Mouse (Mus musculus) MEL (cell line): Measurements from ENCODE around the gene Spns1. TPM values are rescaled to one million over a fixed set of nuclear protein-coding genes. Genes with fewer than 3 reads are reported as not detected.

Source experiments
- DNase-seq: peaks from one replicate; pipeline ENCODE4 v3.0.0; 2011; ENCODE audit warnings: low read depth, low spot score
- H3K27ac ChIP-seq: 2 replicates; pipeline ENCODE4 v1.5.1; 2012; ENCODE audit warnings: low read depth, mild to moderate bottlenecking, control low read depth, low read length, moderate library complexity; ENCODE audit not compliant: control insufficient read depth
- H3K27me3 ChIP-seq, 2 experiments: fragments of 150-350 bp in 1 of 2; sonication (generic) in 1 of 2; 2 replicates each; pipeline ENCODE4 v1.6.1; 2012; ENCODE audit warnings: low read length in 2 of 2, mild to moderate bottlenecking in 2 of 2, improper control_type of control experiment in 1 of 2, moderate library complexity in 1 of 2; ENCODE audit not compliant: insufficient read depth in 2 of 2, control insufficient read depth in 1 of 2
- H3K36me3 ChIP-seq, 2 experiments: 2 replicates each; pipeline ENCODE4 v1.6.1; 2012 to 2014; ENCODE audit warnings: low read length in 2 of 2, improper control_type of control experiment in 1 of 2, inconsistent platforms in 1 of 2, mild to moderate bottlenecking in 1 of 2; ENCODE audit not compliant: insufficient read depth in 2 of 2, control insufficient read depth in 1 of 2
- H3K4me1 ChIP-seq, 2 experiments: fragments of 150-350 bp in 1 of 2; sonication (generic) in 1 of 2; 2 replicates each; pipeline ENCODE4 v1.6.1; 2012; ENCODE audit warnings: low read length in 2 of 2, improper control_type of control experiment in 1 of 2, mild to moderate bottlenecking in 1 of 2; ENCODE audit not compliant: insufficient read depth in 2 of 2, control insufficient read depth in 1 of 2
- H3K4me3 ChIP-seq, 2 experiments: fragments of 150-350 bp in 1 of 2; sonication (generic) in 1 of 2; 2 replicates each; pipeline ENCODE4 v1.5.1; 2012; ENCODE audit warnings: low read depth in 2 of 2, low read length in 2 of 2, mild to moderate bottlenecking in 2 of 2, moderate library complexity in 2 of 2, control low read depth in 1 of 2, improper control_type of control experiment in 1 of 2; ENCODE audit not compliant: control insufficient read depth in 1 of 2, insufficient read depth in 1 of 2
- H3K79me2 ChIP-seq: 2 replicates; pipeline ENCODE4 v1.6.1; 2012; ENCODE audit warnings: mild to moderate bottlenecking, low read length, moderate library complexity; ENCODE audit not compliant: control insufficient read depth, poor library complexity, insufficient read depth
- H3K9ac ChIP-seq: 2 replicates; pipeline ENCODE4 v1.6.1; 2012; ENCODE audit warnings: low read depth, mild to moderate bottlenecking, control low read depth, low read length, moderate library complexity; ENCODE audit not compliant: control insufficient read depth, poor library complexity, severe bottlenecking
- H3K9me3 ChIP-seq: fragments of 150-350 bp; sonication (generic); replicated peaks from 2 replicates; pipeline ENCODE4 v1.6.1; 2012; ENCODE audit warnings: mild to moderate bottlenecking, low read length, improper control_type of control experiment, moderate library complexity; ENCODE audit not compliant: insufficient read depth
- CHD2 ChIP-seq: IDR thresholded peaks from 2 replicates; pipeline ENCODE4 v1.6.1; 2011; ENCODE audit warnings: low read length, improper control_type of control experiment
- CTCF ChIP-seq, 3 experiments: IDR thresholded peaks in 2 of 3; conservative IDR thresholded peaks in 1 of 3; 2 replicates each; pipeline ENCODE4 v1.5.1; 2011 to 2012; ENCODE audit warnings: low read length in 3 of 3, low read depth in 2 of 3, mild to moderate bottlenecking in 2 of 3, improper control_type of control experiment in 1 of 3, inconsistent platforms in 1 of 3, mixed read lengths in 1 of 3, moderate library complexity in 1 of 3; ENCODE audit not compliant: control insufficient read depth in 1 of 3, insufficient read depth in 1 of 3, poor library complexity in 1 of 3, severe bottlenecking in 1 of 3
- ELF1 ChIP-seq: IDR thresholded peaks from 2 replicates; pipeline ENCODE4 v1.6.1; 2014; ENCODE audit warnings: low read depth, mild to moderate bottlenecking, inconsistent platforms, low read length, improper control_type of control experiment, moderate library complexity
- EP300 ChIP-seq, 2 experiments: IDR thresholded peaks; 2 replicates each; pipeline ENCODE4 v1.6.1; 2011; ENCODE audit warnings: improper control_type of control experiment in 2 of 2, low read length in 2 of 2, low read depth in 1 of 2, mild to moderate bottlenecking in 1 of 2
- GABPA ChIP-seq: IDR thresholded peaks from 2 replicates; pipeline ENCODE4 v1.6.1; 2012; ENCODE audit warnings: low read depth, mild to moderate bottlenecking, inconsistent platforms, low read length, improper control_type of control experiment, moderate library complexity
- GATA1 ChIP-seq: IDR thresholded peaks from 2 replicates; pipeline ENCODE4 v1.6.1; 2011; ENCODE audit warnings: low read depth, low read length, improper control_type of control experiment
- HCFC1 ChIP-seq: IDR thresholded peaks from 2 replicates; pipeline ENCODE4 v1.6.1; 2012; ENCODE audit warnings: low read depth, mild to moderate bottlenecking, inconsistent platforms, low read length, improper control_type of control experiment, moderate library complexity
- MAFK ChIP-seq: IDR thresholded peaks from 2 replicates; pipeline ENCODE4 v1.6.1; 2011; ENCODE audit warnings: low read depth, mild to moderate bottlenecking, low read length, improper control_type of control experiment, borderline replicate concordance
- MAX ChIP-seq: IDR thresholded peaks from 2 replicates; pipeline ENCODE4 v1.6.1; 2011; ENCODE audit warnings: low read length, improper control_type of control experiment
- MXI1 ChIP-seq: IDR thresholded peaks from 2 replicates; pipeline ENCODE4 v1.6.1; 2011; ENCODE audit warnings: mild to moderate bottlenecking, low read depth, low read length, improper control_type of control experiment
- MYC ChIP-seq: IDR thresholded peaks from 2 replicates; pipeline ENCODE4 v1.6.1; 2011; ENCODE audit warnings: low read depth, mild to moderate bottlenecking, low read length, improper control_type of control experiment, moderate library complexity
- NELFE ChIP-seq: IDR thresholded peaks from 2 replicates; pipeline ENCODE4 v1.6.1; 2011; ENCODE audit warnings: low read depth, low read length, improper control_type of control experiment
- POLR2A ChIP-seq, 2 experiments: IDR thresholded peaks; 2 replicates each; pipeline ENCODE4 v1.6.1; 2011 to 2012; ENCODE audit warnings: low read length in 2 of 2, mild to moderate bottlenecking in 2 of 2, control low read depth in 1 of 2, improper control_type of control experiment in 1 of 2, low read depth in 1 of 2, moderate library complexity in 1 of 2; ENCODE audit not compliant: control insufficient read depth in 1 of 2, insufficient read depth in 1 of 2, poor library complexity in 1 of 2
- POLR2AphosphoS2 ChIP-seq: IDR thresholded peaks from 2 replicates; pipeline ENCODE4 v1.6.1; 2011; ENCODE audit warnings: low read length, improper control_type of control experiment
- POLR2AphosphoS5 ChIP-seq: IDR thresholded peaks from 2 replicates; pipeline ENCODE4 v1.6.1; 2012; ENCODE audit warnings: low read depth, borderline replicate concordance, mild to moderate bottlenecking, inconsistent platforms, low read length, moderate library complexity, mixed read lengths
- RCOR1 ChIP-seq: IDR thresholded peaks from 2 replicates; pipeline ENCODE4 v1.6.1; 2012; ENCODE audit warnings: low read depth, mild to moderate bottlenecking, inconsistent platforms, low read length, improper control_type of control experiment
- USF1 ChIP-seq: IDR thresholded peaks from 2 replicates; pipeline ENCODE4 v1.6.1; 2014; ENCODE audit warnings: low read depth, mild to moderate bottlenecking, inconsistent platforms, low read length, improper control_type of control experiment, moderate library complexity
- ZKSCAN1 ChIP-seq: IDR thresholded peaks from 2 replicates; pipeline ENCODE4 v1.6.1; 2012; ENCODE audit warnings: low read depth, mild to moderate bottlenecking, inconsistent platforms, low read length, improper control_type of control experiment, moderate library complexity
- ZMIZ1 ChIP-seq: IDR thresholded peaks from 2 replicates; pipeline ENCODE4 v1.6.1; 2012; ENCODE audit warnings: low read depth, mild to moderate bottlenecking, inconsistent platforms, low read length, improper control_type of control experiment, moderate library complexity
- ZNF384 ChIP-seq: IDR thresholded peaks from 2 replicates; pipeline ENCODE4 v1.6.1; 2012; ENCODE audit warnings: low read depth, mild to moderate bottlenecking, inconsistent platforms, low read length, improper control_type of control experiment
- polyA plus RNA-seq, 2 experiments: library from polyadenylated mRNA; stranded (reverse) in 1 of 2; unstranded in 1 of 2; fragments of >175 nt in 1 of 2; fragments of >200 nt in 1 of 2; gene quantifications; 2 replicates each; pipeline versions ENCODE4 v1.2.1 to v1.2.4; 2012; ENCODE audit warnings: low replicate concordance in 2 of 2, low read depth in 1 of 2; ENCODE audit not compliant: insufficient read length in 2 of 2, insufficient read depth in 1 of 2, missing spikeins in 1 of 2
- total RNA-seq: library from RNA; depleted of rRNA; stranded (reverse); fragments of 300-350 nt; gene quantifications from 2 replicates; pipeline ENCODE4 v1.2.3, GENCODE M21; 2012

Gene Spns1
- total and polyA plus RNA-seq, 3 experiments = 28.9 to 81.6 TPM; not detected in 1

- TF ChIP-seq RCOR1 (peak; percentile 17; the same call in 1 of the 2 replicates), ZKSCAN1 (no peak), HCFC1 (peak; percentile 94), MYC (peak; percentile 70; the same call in 1 of the 2 replicates), GABPA (no peak), POLR2A (IDR thresholded peaks at IDR 0.05; ENCODE audit: control insufficient read depth in 1 of 2, insufficient read depth in 1 of 2, low read depth in 1 of 2, low read length in 2 of 2, poor library complexity in 1 of 2) (peak; percentile 57 to 83; a peak in 3 of 4 replicates)
Measured at GRCm38 (mm10) chr7:126377278-126378158, at the start of gene Spns1 (continued).

GRCm38 (mm10) chr7:126424161-126424560 lies 46.9 kb upstream of the Spns1 start:
- no peak for DNase-seq
- H3K9me3 ChIP-seq = no peaks in the 10 kb centered on the region
- no peaks in the 10 kb centered on the region for H3K79me2 ChIP-seq
- no peak overlapping the region for H3K9ac ChIP-seq
- no peak overlapping the region for H3K4me3 ChIP-seq
- H3K4me1 ChIP-seq = peaks cover 0 to 3% of the 10 kb centered on the region in 2 experiments; a peak in 2 of 4 replicates
- no peaks in the 10 kb centered on the region for H3K27me3 ChIP-seq
- peaks cover 0 to 4% of the 10 kb centered on the region in 2 experiments; a peak in 2 of 4 replicates for H3K36me3 ChIP-seq
- no peak for TF ChIP-seq GATA1
- TF ChIP-seq MXI1 = no peak
- TF ChIP-seq EP300 (IDR thresholded peaks at IDR 0.05; ENCODE audit: low read depth in 1 of 2, low read length in 2 of 2) = no peak
- TF ChIP-seq POLR2AphosphoS5 = no peak
- TF ChIP-seq MAX = no peak
- no peak for TF ChIP-seq CHD2
- no peak for TF ChIP-seq ZMIZ1
- no peak for TF ChIP-seq POLR2AphosphoS2
- no peak for TF ChIP-seq USF1
- TF ChIP-seq MAFK = no peak
- no peak for TF ChIP-seq ZNF384
- H3K27ac ChIP-seq = no peak overlapping the region

DNA sequence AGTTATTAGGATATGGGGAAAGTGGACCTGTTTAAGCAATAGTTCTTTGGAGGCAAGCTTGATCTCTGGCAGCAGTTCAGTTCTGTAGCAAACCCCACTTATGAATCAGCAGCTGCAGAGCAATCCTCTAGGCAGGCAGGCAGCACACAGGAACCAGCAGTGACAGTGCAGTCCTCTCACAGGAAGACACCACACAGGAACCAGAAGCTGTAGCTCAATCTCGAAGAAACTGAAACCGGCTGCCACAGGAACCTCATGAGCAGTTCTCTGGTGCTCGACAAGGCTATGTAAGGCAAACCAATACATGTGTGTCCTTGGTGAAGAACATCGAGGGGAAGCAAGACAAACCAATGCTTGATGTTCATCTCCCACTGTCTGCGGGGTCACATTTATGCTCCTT lies 44.5 kb upstream of the Spns1 start:
- H3K4me3 ChIP-seq = no peak overlapping the region
- 0 out of 4 replicates have a peak, but pooled peaks cover 0 to 3% of the 10 kb centered on the region in 2 experiments for H3K36me3 ChIP-seq
- H3K4me1 ChIP-seq = peaks cover 0 to 10% of the 10 kb centered on the region in 2 experiments; a peak in 2 of 4 replicates
- no peaks in the 10 kb centered on the region for H3K27me3 ChIP-seq
- H3K79me2 ChIP-seq = no peaks in the 10 kb centered on the region
- peak; percentile 29 for DNase-seq
- TF ChIP-seq MAX (no peak), CHD2 (no peak), CTCF (IDR thresholded peaks at IDR 0.05 in 2 of 3, conservative IDR thresholded peaks at IDR 0.05 in 1 of 3; ENCODE audit: control insufficient read depth in 1 of 3, insufficient read depth in 1 of 3, low read depth in 2 of 3, low read length in 3 of 3, poor library complexity in 1 of 3, severe bottlenecking in 1 of 3) (no peak), EP300 (IDR thresholded peaks at IDR 0.05; ENCODE audit: low read depth in 1 of 2, low read length in 2 of 2) (no peak), POLR2AphosphoS2 (no peak), USF1 (no peak), MAFK (no peak), ELF1 (no peak), NELFE (no peak), HCFC1 (no peak)
- no peak overlapping the region for H3K27ac ChIP-seq
- no peaks in the 10 kb centered on the region for H3K9me3 ChIP-seq
- no peak overlapping the region for H3K9ac ChIP-seq
